Mouse (Mus musculus): ENCODE results near the gene Olfr320. TPM values are rescaled to one million over a fixed set of nuclear protein-coding genes. Genes with fewer than 3 reads are reported as not detected.
"Not testable (repeated sequence)": the region's sequence is repeated elsewhere in the genome, so short reads cannot be mapped to it uniquely, and the experiment has no call there.

Olfr320 gene
- polyA plus RNA-seq, 2 experiments: not detected

DNA sequence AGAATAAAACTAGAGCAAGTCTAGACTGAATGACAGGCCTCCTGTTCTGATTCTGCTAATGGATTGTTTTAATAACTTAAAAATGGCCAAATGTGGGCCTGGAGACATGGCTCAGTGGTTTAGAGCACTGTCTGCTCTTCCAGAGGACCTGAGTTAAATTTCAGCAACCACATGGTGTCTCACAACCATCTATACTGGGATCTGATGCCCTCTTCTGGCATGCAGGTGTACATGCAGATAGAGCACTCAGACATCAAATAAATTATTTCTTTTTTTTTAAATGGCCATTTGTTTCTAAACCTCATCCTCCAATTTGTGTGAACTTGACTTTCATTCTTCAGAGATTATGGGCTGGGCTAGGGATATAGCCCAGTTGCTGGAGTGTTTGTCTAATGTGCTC, 11.6 kb upstream of the Olfr320 start:
- no peak overlapping the region for H3K27ac ChIP-seq (replicated peaks; ENCODE audit: low read depth, low read length)
- no peak for ATAC-seq (ENCODE audit: low FRiP score, low read depth)
- no peak overlapping the region for H3K4me2 ChIP-seq (replicated peaks; ENCODE audit: low read depth, low read length, severe bottlenecking)

GRCm38 (mm10) chr11:58671825-58672224, 9.1 kb upstream of the Olfr320 start:
- 46% methylated on average over 4 of the region's 4 CpGs for WGBS
- DNase-seq (ENCODE audit: low spot score) (no peak), ATAC-seq (ENCODE audit: low FRiP score, low read depth) (no peak)
- H3K9ac ChIP-seq (ENCODE audit: low read depth, low read length, severe bottlenecking): no peak overlapping the region
- no peak overlapping the region for H3K4me3 ChIP-seq (replicated peaks; ENCODE audit: low read length)
- no peak overlapping the region for H3K4me2 ChIP-seq (replicated peaks; ENCODE audit: low read depth, low read length, severe bottlenecking)
- TF ChIP-seq POLR2A (IDR thresholded peaks at IDR 0.05; ENCODE audit: borderline replicate concordance, extremely low read depth, insufficient read depth, insufficient read length): no peak
- no peaks in the 10 kb centered on the region for H3K27me3 ChIP-seq (ENCODE audit: control insufficient read depth, insufficient read depth, low read length)
- no peak overlapping the region for H3K27ac ChIP-seq (replicated peaks; ENCODE audit: low read depth, low read length)
- H3K9me3 ChIP-seq (ENCODE audit: control insufficient read depth, low read length): no peaks in the 10 kb centered on the region
- H3K36me3 ChIP-seq (ENCODE audit: control insufficient read depth, insufficient read depth, low read length): no peaks in the 10 kb centered on the region
- H3K4me1 ChIP-seq (ENCODE audit: control insufficient read depth, insufficient read depth, low read length): no peaks in the 10 kb centered on the region

More for the DNA sequence above, 11.6 kb upstream of the Olfr320 start:
- H3K36me3 ChIP-seq (ENCODE audit: control insufficient read depth, insufficient read depth, low read length): no peaks in the 10 kb centered on the region
- H3K4me3 ChIP-seq (replicated peaks; ENCODE audit: low read length): no peak overlapping the region
- no peaks in the 10 kb centered on the region for H3K27me3 ChIP-seq (ENCODE audit: control insufficient read depth, insufficient read depth, low read length)
- H3K9me3 ChIP-seq (ENCODE audit: control insufficient read depth, low read length): no peaks in the 10 kb centered on the region
- no peaks in the 10 kb centered on the region for H3K4me1 ChIP-seq (ENCODE audit: control insufficient read depth, insufficient read depth, low read length)
- DNase-seq (ENCODE audit: low spot score): no peak
- no peak for TF ChIP-seq POLR2A (IDR thresholded peaks at IDR 0.05; ENCODE audit: borderline replicate concordance, extremely low read depth, insufficient read depth, insufficient read length)
- no peak overlapping the region for H3K9ac ChIP-seq (ENCODE audit: low read depth, low read length, severe bottlenecking)

DNA sequence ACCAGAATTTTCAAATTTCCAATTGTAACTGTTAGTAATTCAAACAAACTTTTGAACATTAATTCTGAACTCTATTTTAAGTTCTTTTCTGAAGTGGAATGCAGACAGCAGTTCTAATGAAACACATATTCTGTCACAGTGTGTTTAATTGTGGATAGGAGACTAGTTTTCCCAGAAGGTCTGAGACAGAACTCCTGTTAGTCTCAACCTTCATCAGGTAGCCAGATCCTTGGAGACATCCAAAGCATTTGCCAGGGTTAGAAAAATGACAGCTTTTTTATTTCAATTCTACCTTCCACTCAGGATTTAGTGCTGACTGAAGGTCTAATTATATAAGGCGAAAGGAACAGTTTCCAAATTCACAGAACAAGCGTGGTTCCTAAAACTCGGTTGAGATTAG, 18.0 kb downstream of the Olfr320 start, which contains the start of gene Olfr319:
Olfr319 (plus strand) TSS at position 301 of the 400 bp plus-strand sequence.
- Histone ChIP-seq H3K4me3 (replicated peaks; ENCODE audit: low read length) (no peak within 1 kb of the TSS), H3K4me2 (replicated peaks; ENCODE audit: low read depth, low read length, severe bottlenecking) (no peak within 1 kb of the TSS), H3K36me3 (ENCODE audit: control insufficient read depth, insufficient read depth, low read length) (no peaks in the 10 kb centered on the region), H3K9me3 (ENCODE audit: control insufficient read depth, low read length) (0 out of 2 replicates have a peak, but pooled peaks cover 3% of the 10 kb centered on the region), H3K4me1 (ENCODE audit: control insufficient read depth, insufficient read depth, low read length) (no peaks in the 10 kb centered on the region), H3K9ac (ENCODE audit: low read depth, low read length, severe bottlenecking) (no peak within 1 kb of the TSS), H3K27ac (replicated peaks; ENCODE audit: low read depth, low read length) (no peak within 1 kb of the TSS), H3K27me3 (ENCODE audit: control insufficient read depth, insufficient read depth, low read length) (no peaks in the 10 kb centered on the region)
- no peak for ATAC-seq (ENCODE audit: low FRiP score, low read depth)
- TF ChIP-seq POLR2A (IDR thresholded peaks at IDR 0.05; ENCODE audit: borderline replicate concordance, extremely low read depth, insufficient read depth, insufficient read length): no peak
- 88% methylated on average over 3 of the region's 3 CpGs for WGBS
- no peak for DNase-seq (ENCODE audit: low spot score)

GRCm38 (mm10) chr11:58709086-58709485, 28.2 kb downstream of the Olfr320 start:
- Histone ChIP-seq H3K36me3 (ENCODE audit: control insufficient read depth, insufficient read depth, low read length) (no peaks in the 10 kb centered on the region), H3K4me2 (replicated peaks; ENCODE audit: low read depth, low read length, severe bottlenecking) (no peak overlapping the region), H3K9me3 (ENCODE audit: control insufficient read depth, low read length) (no peaks in the 10 kb centered on the region), H3K4me3 (replicated peaks; ENCODE audit: low read length) (no peak overlapping the region), H3K4me1 (ENCODE audit: control insufficient read depth, insufficient read depth, low read length) (no peaks in the 10 kb centered on the region), H3K27me3 (ENCODE audit: control insufficient read depth, insufficient read depth, low read length) (no peaks in the 10 kb centered on the region), H3K27ac (replicated peaks; ENCODE audit: low read depth, low read length) (no peak overlapping the region), H3K9ac (ENCODE audit: low read depth, low read length, severe bottlenecking) (no peak overlapping the region)
- DNase-seq (ENCODE audit: low spot score): no peak
- no peak for ATAC-seq (ENCODE audit: low FRiP score, low read depth)
- whole genome bisulfite sequencing: 78% methylated on average over 11 of the region's 11 CpGs
- TF ChIP-seq POLR2A (IDR thresholded peaks at IDR 0.05; ENCODE audit: borderline replicate concordance, extremely low read depth, insufficient read depth, insufficient read length): no peak

- H3K36me3 ChIP-seq (ENCODE audit: control insufficient read depth, insufficient read depth, low read length); H3K9me3 ChIP-seq (ENCODE audit: control insufficient read depth, low read length); H3K4me2 ChIP-seq (replicated peaks; ENCODE audit: low read depth, low read length, severe bottlenecking); H3K27ac ChIP-seq (replicated peaks; ENCODE audit: low read depth, low read length); H3K4me3 ChIP-seq (replicated peaks; ENCODE audit: low read length); H3K27me3 ChIP-seq (ENCODE audit: control insufficient read depth, insufficient read depth, low read length); ATAC-seq (ENCODE audit: low FRiP score, low read depth); H3K4me1 ChIP-seq (ENCODE audit: control insufficient read depth, insufficient read depth, low read length); DNase-seq (ENCODE audit: low spot score); H3K9ac ChIP-seq (ENCODE audit: low read depth, low read length, severe bottlenecking): not testable (repeated sequence)
- 85% methylated on average over 6 of the region's 7 CpGs for WGBS
Measured at GRCm38 (mm10) chr11:58717723-58718122, 36.8 kb downstream of the Olfr320 start.

DNA sequence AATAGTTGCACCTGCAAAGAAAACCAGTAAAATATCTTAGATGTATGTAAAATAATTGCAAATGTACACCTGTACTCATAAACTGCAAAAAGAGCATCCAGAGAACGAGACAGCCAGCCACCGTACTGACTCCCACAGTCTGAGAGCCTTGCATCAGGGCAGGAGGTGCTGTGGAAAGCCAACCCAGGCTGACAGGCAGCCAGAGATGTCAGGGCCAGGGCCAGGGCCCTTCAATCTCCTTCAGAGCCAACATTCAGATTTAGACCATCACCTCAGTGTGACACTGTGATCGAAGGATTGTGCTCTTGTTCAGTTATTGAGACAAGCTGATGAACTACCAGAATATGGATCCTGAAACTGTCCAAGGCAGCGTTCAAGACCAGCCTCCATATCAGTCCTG, 38.8 kb downstream of the Olfr320 start:
- Histone ChIP-seq H3K27me3 (ENCODE audit: control insufficient read depth, insufficient read depth, low read length) (no peaks in the 10 kb centered on the region), H3K4me2 (replicated peaks; ENCODE audit: low read depth, low read length, severe bottlenecking) (no peak overlapping the region), H3K4me1 (ENCODE audit: control insufficient read depth, insufficient read depth, low read length) (no peaks in the 10 kb centered on the region), H3K36me3 (ENCODE audit: control insufficient read depth, insufficient read depth, low read length) (no peaks in the 10 kb centered on the region), H3K27ac (replicated peaks; ENCODE audit: low read depth, low read length) (no peak overlapping the region), H3K4me3 (replicated peaks; ENCODE audit: low read length) (no peak overlapping the region), H3K9ac (ENCODE audit: low read depth, low read length, severe bottlenecking) (no peak overlapping the region), H3K9me3 (ENCODE audit: control insufficient read depth, low read length) (no peaks in the 10 kb centered on the region)
- ATAC-seq (ENCODE audit: low FRiP score, low read depth) (no peak), DNase-seq (ENCODE audit: low spot score) (no peak)
- TF ChIP-seq POLR2A (IDR thresholded peaks at IDR 0.05; ENCODE audit: borderline replicate concordance, extremely low read depth, insufficient read depth, insufficient read length): no peak
- WGBS: 75% methylated on average over 4 of the region's 4 CpGs
